Mouse (Mus musculus): ENCODE measurements at regions not wholly inside any gene's neighbourhood (a gene's known extent, or its start where the extent isn't known, plus 50 kb on each side); places are given as distances from the start of the nearest gene placed in this dataset.

- TF ChIP-seq CTCF (IDR thresholded peaks at IDR 0.05; ENCODE audit: low read depth) (no peak), EP300 (IDR thresholded peaks at IDR 0.05; ENCODE audit: low read depth) (no peak)
- no peak overlapping the region for H3K9ac ChIP-seq (replicated peaks; ENCODE audit: low read depth, low read length)
- no peaks in the 10 kb centered on the region for H3K4me1 ChIP-seq (ENCODE audit: control insufficient read depth, insufficient read depth)
- H3K4me2 ChIP-seq (ENCODE audit: low read depth, low read length), result no peak overlapping the region
- H3K27ac ChIP-seq (ENCODE audit: low read depth), result no peak overlapping the region
- DNase-seq (ENCODE audit: low spot score) (no peak), ATAC-seq (ENCODE audit: insufficient read depth, low read depth) (no peak)
- no peak overlapping the region for H3K4me3 ChIP-seq (ENCODE audit: low read depth, low read length)
- no peaks in the 10 kb centered on the region; the same call in 1 of the 2 replicates for H3K9me3 ChIP-seq (replicated peaks; ENCODE audit: control insufficient read depth, low read length)
- H3K36me3 ChIP-seq (replicated peaks; ENCODE audit: control insufficient read depth, insufficient read depth, low read length), result no peaks in the 10 kb centered on the region
- no peaks in the 10 kb centered on the region for H3K27me3 ChIP-seq (ENCODE audit: control insufficient read depth, insufficient read depth, low read length)
- WGBS, result 69% methylated on average over 4 of the region's 4 CpGs
Observed at GRCm38 (mm10) chr13:43936504-43936903, 151.9 kb downstream of the Cd83 start.

- no peaks in the 10 kb centered on the region for H3K4me1 ChIP-seq (ENCODE audit: control insufficient read depth, insufficient read depth)
- no peak overlapping the region for H3K4me2 ChIP-seq (ENCODE audit: low read depth, low read length)
- H3K36me3 ChIP-seq (replicated peaks; ENCODE audit: control insufficient read depth, insufficient read depth, low read length), result no peaks in the 10 kb centered on the region
- no peak for DNase-seq (ENCODE audit: low spot score)
- whole genome bisulfite sequencing, result 67% methylated on average over 7 of the region's 7 CpGs
- no peak for ATAC-seq (ENCODE audit: insufficient read depth, low read depth)
- H3K27ac ChIP-seq (ENCODE audit: low read depth), result no peak overlapping the region
- H3K4me3 ChIP-seq (ENCODE audit: low read depth, low read length), result no peak overlapping the region
- H3K9me3 ChIP-seq (replicated peaks; ENCODE audit: control insufficient read depth, low read length), result no peaks in the 10 kb centered on the region; the same call in 1 of the 2 replicates
- TF ChIP-seq EP300 (IDR thresholded peaks at IDR 0.05; ENCODE audit: low read depth), result no peak
- TF ChIP-seq CTCF (IDR thresholded peaks at IDR 0.05; ENCODE audit: low read depth), result no peak
- H3K9ac ChIP-seq (replicated peaks; ENCODE audit: low read depth, low read length), result no peak overlapping the region
- H3K27me3 ChIP-seq (ENCODE audit: control insufficient read depth, insufficient read depth, low read length), result no peaks in the 10 kb centered on the region
Observed at GRCm38 (mm10) chr13:43938611-43939010, 154.0 kb downstream of the Cd83 start.

- no peaks in the 10 kb centered on the region; the same call in 1 of the 2 replicates for H3K9me3 ChIP-seq (replicated peaks; ENCODE audit: control insufficient read depth, low read length)
- H3K27me3 ChIP-seq (ENCODE audit: control insufficient read depth, insufficient read depth, low read length), result no peaks in the 10 kb centered on the region
- no peaks in the 10 kb centered on the region for H3K36me3 ChIP-seq (replicated peaks; ENCODE audit: control insufficient read depth, insufficient read depth, low read length)
- H3K4me2 ChIP-seq (ENCODE audit: low read depth, low read length), result no peak overlapping the region
- no peaks in the 10 kb centered on the region for H3K4me1 ChIP-seq (ENCODE audit: control insufficient read depth, insufficient read depth)
- 49% methylated on average over 4 of the region's 4 CpGs for WGBS
- H3K4me3 ChIP-seq (ENCODE audit: low read depth, low read length), result no peak overlapping the region
- no peak for TF ChIP-seq CTCF (IDR thresholded peaks at IDR 0.05; ENCODE audit: low read depth)
- no peak for TF ChIP-seq EP300 (IDR thresholded peaks at IDR 0.05; ENCODE audit: low read depth)
- ATAC-seq (ENCODE audit: insufficient read depth, low read depth), result no peak
- H3K27ac ChIP-seq (ENCODE audit: low read depth), result no peak overlapping the region
- no peak overlapping the region for H3K9ac ChIP-seq (replicated peaks; ENCODE audit: low read depth, low read length)
- no peak for DNase-seq (ENCODE audit: low spot score)
Observed at GRCm38 (mm10) chr13:43939375-43939774, 154.8 kb downstream of the Cd83 start.

GRCm38 (mm10) chr13:43941731-43942130 lies 157.2 kb downstream of the Cd83 start:
- ATAC-seq (ENCODE audit: insufficient read depth, low read depth) (no peak), DNase-seq (ENCODE audit: low spot score) (no peak)
- Histone ChIP-seq H3K9ac (replicated peaks; ENCODE audit: low read depth, low read length) (no peak overlapping the region), H3K36me3 (replicated peaks; ENCODE audit: control insufficient read depth, insufficient read depth, low read length) (no peaks in the 10 kb centered on the region), H3K27me3 (ENCODE audit: control insufficient read depth, insufficient read depth, low read length) (no peaks in the 10 kb centered on the region), H3K9me3 (replicated peaks; ENCODE audit: control insufficient read depth, low read length) (no peaks in the 10 kb centered on the region; the same call in 1 of the 2 replicates), H3K4me3 (ENCODE audit: low read depth, low read length) (no peak overlapping the region), H3K4me2 (ENCODE audit: low read depth, low read length) (no peak overlapping the region), H3K27ac (ENCODE audit: low read depth) (no peak overlapping the region), H3K4me1 (ENCODE audit: control insufficient read depth, insufficient read depth) (no peaks in the 10 kb centered on the region)
- 77% methylated on average over 8 of the region's 8 CpGs for WGBS
- TF ChIP-seq CTCF (IDR thresholded peaks at IDR 0.05; ENCODE audit: low read depth) (no peak), EP300 (IDR thresholded peaks at IDR 0.05; ENCODE audit: low read depth) (no peak)

- TF ChIP-seq CTCF (IDR thresholded peaks at IDR 0.05; ENCODE audit: low read depth) (no peak), EP300 (IDR thresholded peaks at IDR 0.05; ENCODE audit: low read depth) (no peak)
- Histone ChIP-seq H3K27me3 (ENCODE audit: control insufficient read depth, insufficient read depth, low read length) (no peaks in the 10 kb centered on the region), H3K27ac (ENCODE audit: low read depth) (no peak overlapping the region), H3K9ac (replicated peaks; ENCODE audit: low read depth, low read length) (no peak overlapping the region), H3K36me3 (replicated peaks; ENCODE audit: control insufficient read depth, insufficient read depth, low read length) (no peaks in the 10 kb centered on the region), H3K9me3 (replicated peaks; ENCODE audit: control insufficient read depth, low read length) (no peaks in the 10 kb centered on the region), H3K4me1 (ENCODE audit: control insufficient read depth, insufficient read depth) (no peaks in the 10 kb centered on the region), H3K4me2 (ENCODE audit: low read depth, low read length) (no peak overlapping the region), H3K4me3 (ENCODE audit: low read depth, low read length) (no peak overlapping the region)
- DNase-seq (ENCODE audit: low spot score) (no peak), ATAC-seq (ENCODE audit: insufficient read depth, low read depth) (no peak)
- 76% methylated on average over 3 of the region's 3 CpGs for WGBS
Observed at GRCm38 (mm10) chr13:43948606-43949005, 164.0 kb downstream of the Cd83 start.

All from heart, postnatal 0 days (tissue).